Mouse (Mus musculus) spleen, postnatal 10 days (tissue): ENCODE measurements around the gene Npcd.

Experiments used
- DNase-seq, 2 experiments: peaks; one replicate each; pipeline ENCODE4 v3.0.0; 2021 to 2022; ENCODE audit warnings: low spot score in 2 of 2

Gene Npcd

DNA sequence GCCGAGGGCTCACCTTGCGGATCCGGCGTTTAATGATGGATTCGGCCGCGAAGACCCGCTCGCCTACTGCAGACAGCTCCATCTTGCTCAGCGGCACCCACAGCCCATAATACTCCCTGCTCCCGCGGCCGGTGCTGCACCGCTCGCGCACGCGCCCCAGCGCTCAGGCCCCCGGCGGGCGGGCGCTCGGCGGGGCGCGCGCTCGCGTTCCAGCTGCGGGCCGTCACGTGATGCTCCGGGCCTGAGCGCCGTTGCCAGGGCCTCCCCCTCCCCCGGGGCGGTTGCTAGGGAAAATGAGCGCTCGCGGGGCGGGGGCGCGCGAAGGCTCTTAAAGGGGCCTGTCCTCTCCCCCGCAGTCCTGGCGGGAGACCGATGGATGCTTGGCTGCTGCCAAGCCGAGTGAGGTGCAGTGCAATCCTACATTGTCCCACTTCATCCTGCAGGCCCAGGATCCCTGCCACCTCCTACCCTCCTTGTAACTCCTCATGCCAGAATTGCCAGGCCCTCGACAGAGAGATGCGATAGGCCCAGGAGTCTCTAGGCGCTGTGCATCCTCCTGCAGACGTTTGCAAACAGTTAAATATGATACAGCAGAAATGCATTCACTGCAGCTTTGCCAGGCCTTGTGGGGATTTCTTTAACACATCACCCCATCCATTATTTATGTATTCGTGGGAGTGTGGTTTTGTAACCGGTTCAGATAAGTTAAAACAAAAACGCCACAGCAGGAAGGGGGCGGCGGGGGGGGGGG is at the start of gene Npcd, which contains the start of gene Cbx6:
Npcd (minus strand) TSS at position 108 of the 751 bp plus-strand sequence.
Cbx6 (minus strand) TSS at position 559 of the 751 bp plus-strand sequence.
- peak; percentile 69 to 89 for DNase-seq

DNA sequence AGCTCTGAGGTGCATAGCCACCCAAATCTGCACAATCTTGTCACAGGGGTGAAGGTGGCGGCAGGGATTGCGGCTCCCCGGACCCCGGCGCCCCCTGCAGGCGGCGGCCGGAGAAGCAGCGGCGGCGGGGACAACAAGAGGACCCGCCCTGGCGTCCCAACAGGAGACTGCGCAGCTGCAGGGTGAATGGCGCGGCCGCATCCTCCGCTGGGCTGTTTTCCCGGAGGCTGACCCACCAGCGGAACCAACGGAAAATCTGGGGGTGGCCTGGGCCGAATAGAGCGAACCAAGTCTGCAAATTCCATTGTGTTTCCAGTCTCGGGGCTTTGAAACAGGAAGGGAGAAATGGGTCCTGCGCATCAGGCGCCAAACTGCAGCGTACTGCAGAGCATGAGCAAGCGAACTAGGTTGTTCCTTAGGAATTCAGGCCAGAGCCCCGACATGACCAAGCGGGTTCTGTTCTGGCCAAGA is 49.4 kb upstream of the Npcd start:
- DNase-seq = peak; percentile 84 to 92

DNA sequence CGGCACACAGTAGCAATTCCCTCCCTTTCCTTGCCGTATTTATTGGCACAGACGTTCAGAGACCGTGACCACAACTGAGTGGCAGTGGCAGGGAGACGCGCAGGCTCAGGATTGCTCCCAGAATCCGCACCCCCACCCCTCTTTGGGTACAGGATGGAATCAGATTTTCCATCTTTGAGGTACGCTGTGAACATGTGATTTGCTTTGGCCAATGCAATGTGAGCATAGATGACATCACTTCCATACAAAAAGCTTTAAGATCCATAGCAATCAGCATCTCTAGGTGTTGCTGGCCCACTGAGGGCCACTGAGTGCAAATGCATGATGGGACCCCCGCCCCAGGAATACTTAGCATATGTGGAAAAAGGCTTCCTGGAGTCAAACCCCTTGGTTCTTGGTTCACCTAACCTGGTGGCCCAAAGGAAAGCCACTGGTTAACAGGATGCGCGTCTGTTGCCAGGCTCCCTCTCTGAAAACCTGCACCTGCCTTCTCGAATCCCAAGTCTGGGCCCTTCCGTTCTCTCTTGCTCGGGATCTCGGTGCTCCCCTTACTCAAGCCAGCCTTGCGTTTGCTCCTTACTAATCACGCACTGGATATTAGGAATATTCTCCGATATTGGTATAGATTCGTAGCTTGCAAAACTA is 48.7 kb upstream of the Npcd start:
- no peak for DNase-seq

DNA sequence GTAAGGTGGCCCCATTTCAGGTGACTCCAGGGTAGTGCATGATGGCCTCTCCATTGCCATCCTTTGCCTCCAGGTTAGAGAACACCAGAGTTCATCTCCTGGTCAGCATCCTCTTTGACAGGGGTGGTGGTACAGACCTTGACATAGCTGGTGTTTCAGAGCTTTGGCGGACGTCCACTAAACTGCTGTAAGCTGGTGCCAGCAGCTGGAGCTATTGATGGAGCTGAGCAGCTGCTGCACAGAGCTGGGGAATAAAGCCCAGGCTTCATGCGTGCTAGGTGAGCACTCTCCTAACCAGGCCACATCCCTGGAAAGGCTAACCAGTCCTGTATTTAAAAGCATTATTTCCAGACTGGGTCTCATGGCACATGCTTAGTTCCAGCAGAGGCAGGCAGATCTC is 46.4 kb upstream of the Npcd start:
- no peak for DNase-seq

DNA sequence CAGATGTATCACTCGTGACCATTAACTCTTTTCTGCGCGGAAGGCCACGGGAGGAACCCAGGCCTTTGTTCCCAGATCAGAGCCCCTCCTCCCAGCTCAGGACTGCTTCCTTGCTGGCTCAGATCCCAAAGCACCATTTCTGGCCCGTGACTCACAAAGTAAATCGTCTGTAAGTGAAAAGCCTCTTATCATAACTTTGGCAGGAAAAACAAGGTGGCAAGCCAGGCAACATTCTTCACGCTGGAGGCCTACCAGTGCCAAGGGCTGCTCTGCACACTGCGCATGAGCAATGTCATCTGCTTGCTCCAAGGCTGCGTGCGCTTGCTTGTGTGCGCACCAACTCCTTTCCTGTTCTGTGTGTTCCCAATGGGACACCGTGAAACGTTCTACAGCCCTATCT is 45.3 kb upstream of the Npcd start:
- no peak for DNase-seq

DNA sequence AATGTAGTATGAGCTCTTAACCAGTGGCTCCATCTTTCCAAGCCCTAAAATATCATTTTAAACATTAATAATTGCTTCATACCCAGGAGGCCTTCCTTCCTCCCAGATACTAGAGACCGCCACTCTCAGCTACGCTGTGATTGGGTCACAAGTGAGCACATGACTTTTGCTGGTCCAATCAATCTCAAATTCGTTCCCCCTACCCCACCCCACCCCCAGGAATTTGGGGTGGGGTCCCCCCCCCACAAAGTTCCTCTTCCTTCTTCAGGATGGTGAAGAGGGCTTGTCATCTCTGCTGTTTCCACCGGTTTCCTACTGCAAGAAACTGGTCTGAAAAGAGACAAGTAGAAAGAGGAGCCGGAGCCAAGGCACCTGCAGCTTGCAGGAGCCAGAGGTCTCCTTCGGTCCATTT is 44.7 kb upstream of the Npcd start:
- no peak for DNase-seq

DNA sequence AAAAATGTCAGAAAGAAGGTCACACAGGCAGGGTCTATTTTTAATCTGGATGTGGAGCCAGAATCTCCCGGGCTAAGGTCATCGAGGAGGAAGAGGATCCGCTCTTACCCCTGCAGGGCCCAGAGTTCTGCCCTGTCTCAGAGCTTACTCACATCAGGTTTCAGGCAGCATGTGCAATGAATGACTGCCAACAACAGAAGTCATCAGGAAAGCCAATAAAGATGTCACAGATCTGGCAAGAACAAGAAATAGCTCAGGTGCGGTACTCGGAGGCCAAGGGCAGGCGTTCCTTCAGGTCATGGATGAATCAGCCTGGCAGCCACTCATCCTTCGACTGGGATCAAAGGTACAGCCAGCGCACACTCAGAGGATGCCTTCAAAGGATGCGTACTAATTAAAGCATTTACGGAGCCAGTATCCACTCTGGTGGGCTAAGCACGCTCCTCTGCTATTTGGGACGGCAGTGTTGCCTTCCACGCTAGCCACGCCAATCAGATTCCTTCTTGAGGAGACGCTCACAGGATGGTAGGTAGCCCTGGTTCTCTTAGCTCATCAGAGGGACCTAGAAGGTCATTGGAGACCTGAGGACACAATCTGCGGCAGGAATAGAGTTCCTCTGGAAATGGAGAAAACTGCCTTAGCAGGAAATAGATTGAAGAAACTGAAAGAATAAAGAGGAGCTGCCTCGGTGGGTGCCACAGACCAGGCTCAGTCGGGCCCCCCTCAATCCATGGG is 41.4 kb upstream of the Npcd start:
- DNase-seq = no peak

DNA sequence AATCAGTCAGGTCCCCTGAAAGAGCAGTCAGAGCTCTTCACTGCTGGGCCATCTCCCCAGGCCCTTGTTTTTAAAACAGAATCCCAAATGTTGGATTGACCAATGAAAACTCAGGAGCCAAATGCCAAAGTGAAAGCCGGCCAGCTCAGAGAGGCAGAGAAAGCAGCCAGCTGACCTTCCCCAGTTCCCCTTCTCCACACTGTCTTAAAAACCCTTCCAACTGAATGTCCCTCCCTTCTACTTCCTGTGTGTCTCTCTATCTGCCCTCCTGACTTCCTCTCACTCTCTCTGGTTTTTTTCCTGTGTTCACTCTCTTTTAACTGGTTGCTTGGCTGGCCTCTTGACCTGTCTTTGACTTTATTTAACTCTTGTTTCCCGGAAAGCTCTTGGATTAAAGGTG is 40.0 kb upstream of the Npcd start:
- no peak for DNase-seq

DNA sequence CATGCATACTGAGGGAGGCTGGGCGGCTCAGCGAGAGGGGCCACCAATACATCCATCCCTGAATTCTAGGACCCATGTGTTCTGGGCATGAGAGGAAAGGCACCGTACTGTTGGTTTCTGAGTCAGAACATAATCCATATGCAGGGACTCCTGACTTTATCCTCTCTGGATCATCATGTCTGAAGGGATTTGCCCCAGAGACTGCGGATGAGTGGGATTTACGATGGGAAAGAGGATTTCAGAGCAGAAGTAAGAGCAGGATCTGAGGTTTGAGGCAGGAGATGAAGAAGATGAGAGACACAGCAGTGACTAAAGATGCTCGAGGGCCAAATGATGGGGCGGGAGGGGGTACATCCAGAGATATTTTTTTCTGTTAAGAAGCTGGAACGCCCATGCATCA is 39.5 kb upstream of the Npcd start:
- DNase-seq = no peak

DNA sequence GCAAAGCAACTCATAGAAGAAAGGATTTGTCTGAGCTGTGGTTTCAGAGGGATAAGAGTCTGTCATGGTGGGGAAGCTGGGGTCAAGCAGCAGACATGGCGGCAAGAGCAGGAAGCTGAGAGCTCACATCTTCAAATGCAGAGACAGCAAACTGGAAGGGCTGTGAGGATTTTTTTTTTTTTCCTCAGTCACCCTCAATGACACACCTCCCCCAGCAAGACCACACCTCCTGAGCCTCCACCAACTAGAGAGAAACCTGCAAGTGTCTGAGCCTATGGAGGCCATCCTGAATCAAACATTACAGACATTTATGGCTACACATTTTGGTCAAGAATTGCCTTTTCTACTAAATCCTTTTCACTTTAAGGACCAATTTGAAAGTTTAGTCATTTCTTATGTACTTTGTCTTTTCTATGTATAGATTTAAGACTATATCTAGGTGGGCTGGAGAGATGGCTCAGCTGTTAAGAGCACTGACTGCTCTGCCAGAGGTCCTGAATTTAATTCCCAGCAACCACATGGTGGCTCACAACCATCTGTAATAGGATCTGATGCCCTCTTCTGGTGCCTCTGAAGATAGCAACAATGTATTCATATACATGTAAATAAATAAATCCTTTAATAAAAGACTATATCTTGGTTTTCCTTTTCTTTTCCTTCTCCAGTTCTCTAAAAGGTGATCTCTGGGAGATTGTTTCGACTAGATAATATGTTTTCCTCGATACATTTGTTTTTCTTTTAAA is 33.4 kb upstream of the Npcd start:
- no peak for DNase-seq

DNA sequence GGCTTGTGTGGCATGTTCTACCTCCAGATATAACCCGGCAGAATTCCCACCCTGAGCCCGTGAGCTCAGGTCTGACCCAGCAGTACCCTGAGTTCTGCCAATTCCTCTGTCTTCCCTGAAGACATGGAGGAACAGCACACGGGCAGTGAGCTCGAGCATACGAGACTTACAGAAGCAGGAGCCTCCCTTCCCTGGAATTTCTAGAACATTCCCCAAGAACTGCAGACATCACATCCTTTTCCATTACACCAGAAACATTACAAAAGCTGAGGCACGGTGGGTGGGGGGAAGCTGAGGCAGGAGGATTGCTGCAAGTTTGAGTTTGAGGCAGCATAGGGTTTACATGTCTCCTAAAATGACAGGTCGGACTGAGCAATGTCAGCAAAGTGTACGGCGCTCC is 25.8 kb upstream of the Npcd start:
- DNase-seq = no peak

DNA sequence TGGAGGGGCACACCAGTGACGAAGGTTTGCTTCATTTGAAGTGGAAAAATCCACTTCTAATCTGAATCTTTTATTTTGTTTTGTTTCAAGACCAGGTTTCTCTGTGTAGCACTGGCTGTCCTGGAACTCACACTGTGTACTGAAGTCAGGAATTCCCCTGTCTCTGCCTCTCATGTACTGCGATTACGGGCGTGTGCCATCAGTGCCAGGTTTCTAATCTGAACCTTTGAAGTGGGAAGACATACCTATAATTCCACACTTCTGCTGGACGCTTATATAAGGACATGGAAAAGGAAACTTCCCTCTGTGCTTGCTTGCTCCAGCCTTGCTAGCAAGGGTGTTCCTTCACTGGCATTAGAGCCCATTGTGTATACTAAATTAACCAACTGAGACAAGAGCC is 24.9 kb upstream of the Npcd start:
- DNase-seq = no peak

DNA sequence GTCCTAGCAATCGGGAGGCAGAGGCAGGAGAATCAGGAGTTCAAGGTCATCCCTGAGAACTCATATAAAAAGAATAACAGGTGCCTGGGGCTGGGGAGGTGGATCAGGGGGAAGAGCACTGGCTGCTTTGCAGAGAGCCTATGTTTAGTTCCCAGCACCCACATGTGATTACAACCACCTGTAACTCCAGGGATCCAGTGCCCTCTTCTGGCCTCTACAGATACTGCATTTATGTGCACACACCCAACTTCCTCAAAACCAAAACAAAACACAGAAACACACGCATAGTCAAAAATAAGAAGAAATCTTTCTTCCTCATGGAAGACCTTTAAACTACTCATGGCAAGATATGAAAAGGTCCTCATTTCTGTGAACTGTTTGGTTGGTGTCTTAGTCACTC is 16.1 kb upstream of the Npcd start:
- DNase-seq = no peak

DNA sequence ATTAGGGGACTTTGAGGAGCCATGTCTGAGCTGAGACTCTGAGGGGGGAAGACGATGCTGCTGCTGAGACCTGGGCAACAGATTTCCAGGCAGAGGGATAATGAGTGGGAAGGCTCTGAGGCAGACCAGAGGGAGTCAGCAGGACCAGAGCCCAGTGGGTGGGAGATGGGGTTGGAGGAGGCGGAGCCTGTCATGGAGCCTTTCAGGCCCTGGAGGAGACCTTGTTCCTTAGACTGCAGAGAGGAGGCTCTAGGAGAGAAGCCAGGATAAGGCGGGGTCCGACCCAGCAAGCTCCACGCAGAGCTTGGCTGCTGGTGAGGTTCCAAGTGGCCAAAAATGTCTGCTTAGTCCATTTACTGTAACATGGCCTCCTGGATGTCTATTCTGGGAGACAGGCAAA is 13.1 kb upstream of the Npcd start:
- DNase-seq = no peak

DNA sequence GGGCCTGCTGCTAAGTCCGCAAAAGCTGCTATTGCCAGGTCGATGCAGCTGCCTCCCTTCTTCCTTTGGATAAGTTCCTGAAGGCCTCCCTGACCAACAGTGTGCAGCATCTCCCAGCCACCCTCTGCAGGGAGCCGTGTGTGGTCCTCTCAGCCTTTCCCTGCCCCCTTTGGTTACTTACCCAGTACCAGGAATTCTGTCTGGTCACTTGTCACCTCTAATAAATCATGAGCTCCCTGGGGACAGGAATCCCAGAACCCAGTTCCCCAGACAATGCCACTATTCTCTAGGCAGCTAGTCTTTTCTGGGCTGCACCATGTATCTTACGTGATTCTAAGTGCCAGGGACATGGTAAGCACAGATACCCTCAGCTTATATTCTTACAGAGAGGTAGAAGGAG is 11.9 kb upstream of the Npcd start:
- no peak for DNase-seq

DNA sequence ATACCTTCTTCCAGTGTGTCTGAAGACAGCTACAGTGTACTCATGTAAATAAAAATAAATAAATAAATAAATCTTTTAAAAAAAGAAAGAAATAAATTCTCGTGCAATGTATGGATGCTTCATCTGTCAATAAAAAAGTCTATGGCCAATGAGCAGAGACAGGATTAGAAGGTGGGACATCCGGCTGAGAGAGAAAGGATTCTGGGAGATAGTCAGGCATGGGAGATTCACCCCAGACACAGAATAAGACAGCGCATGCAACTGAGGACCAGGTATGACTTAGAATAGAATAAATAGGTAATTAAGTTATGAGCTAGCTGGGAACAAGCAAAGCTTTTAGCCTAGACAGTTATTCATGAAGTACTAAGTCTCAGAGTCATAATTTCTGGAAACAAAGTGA is 8.9 kb upstream of the Npcd start:
- DNase-seq = no peak

DNA sequence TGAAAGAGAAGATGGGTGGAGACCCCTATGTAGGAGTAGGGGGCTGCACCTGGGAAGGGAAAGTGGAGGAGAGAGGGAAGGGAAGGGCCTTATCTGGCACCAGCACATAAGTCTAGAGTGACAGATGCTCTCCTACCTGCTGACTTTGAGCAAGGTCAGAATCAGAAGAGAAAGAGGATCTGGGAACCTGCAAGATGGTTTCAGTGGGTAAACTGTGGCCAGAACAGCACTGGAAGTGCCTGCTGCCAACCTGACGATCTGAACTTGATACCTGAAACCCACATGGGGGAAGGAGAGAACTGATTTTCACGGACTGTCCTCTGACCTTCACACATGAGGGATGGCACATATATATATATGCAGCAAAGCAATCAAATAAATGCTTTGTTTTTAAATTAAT is 6.2 kb upstream of the Npcd start:
- no peak for DNase-seq

DNA sequence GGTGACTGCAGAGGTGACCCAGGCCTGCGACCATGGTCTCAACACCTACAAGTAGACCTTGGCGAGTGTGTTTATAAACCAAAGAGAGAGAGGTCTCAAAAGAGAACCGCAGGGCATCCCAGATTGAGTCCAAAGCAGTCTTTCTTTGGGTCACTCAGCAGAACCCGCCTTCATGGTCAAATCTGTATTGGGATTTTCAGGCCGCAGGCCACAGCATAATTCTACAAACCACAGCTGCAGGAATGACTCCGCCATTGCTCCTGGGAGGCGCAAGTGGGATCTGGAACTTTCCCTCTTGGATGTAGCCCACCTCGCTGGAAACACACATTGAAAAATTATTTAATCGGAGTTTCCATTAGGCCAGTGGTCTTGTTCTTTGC is 834 bp upstream of the Npcd start:
- no peak for DNase-seq

DNA sequence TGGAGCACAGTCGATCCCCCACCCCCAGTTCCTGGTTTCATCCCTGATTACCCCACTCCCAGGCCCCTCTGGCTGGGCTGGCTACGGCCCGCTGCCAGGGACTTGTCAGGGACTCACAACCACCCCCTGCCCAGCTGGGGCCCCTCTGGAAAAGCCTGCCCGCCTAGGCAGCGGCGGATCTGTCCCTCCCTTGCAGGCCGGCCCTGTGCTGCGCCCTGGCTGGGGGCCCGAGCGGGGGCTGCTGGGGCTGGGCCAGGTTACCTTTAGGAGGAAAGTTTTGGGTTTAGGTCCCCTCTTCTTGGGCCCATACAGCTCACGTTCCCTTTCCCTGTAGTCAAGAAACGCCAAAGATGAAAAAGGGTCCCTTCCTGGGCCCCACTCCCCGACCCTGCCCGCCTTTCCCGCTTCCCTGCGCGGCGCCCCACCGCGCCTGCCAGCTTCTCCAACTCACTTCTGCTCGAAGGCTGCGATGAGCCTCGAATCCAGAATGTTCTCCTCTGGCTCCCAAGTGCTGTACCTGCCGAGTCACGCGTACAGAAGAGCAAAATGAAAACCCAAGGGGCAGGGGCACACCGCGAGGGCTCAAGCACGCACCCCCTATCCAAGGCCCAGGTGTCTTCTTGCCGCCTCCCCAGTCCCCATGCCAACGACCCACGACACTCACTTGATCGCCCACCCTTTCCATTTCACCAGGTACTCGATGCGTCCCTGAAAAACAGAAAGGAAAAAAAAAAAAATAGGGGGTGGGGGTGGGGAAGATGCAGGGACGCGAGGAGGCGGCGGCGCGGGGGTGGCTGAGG is 586 bp downstream of the Npcd start:
- peak; percentile 41 to 44 for DNase-seq

DNA sequence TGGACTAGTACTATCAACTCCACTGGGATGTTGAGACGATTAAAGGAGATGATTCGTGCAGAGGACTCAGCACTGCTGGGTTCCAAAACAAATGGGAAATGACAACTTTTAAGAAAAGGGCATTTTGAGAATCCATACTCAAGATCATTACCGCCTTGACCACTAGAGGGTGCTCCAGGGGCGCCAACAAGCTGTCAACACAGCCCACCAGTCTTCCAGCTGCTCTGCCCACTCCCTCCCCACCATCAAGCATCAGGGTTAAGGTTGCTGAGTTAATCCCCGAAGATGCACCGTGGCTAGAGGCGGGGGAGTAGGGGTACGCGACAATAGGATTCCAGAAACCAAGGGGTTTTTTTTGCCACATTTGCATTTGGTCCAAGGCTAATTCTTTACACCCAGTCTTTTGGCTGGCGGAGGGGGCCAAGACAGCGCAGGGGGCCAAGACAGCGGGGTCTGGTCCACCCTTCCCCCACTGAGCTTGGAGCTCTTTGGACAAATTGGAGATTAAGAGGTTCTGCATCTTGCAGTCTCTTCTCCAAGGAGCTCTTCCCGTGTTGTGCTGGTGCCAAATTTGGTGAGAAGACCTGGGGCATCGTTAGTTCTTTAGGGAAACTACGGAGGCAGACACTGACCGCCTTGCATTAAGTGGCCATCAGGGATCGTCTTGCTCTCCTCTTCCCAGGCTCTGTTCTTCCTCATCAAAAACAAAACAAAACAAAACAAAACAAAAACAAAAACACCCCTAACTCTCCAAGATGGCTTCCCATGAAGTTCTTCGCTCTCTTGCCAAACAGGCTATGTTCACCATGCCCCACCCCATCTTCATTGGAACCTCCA is 1.8 kb downstream of the Npcd start:
- peak; percentile 76 to 89 for DNase-seq
